Mouse (Mus musculus) right cerebral cortex, adult 2 months (tissue): Measurements from ENCODE around the gene Micall2.

Source experiments
- DNase-seq, 2 experiments: peaks; one replicate each; pipeline ENCODE4 v3.0.0; 2021 to 2022; ENCODE audit warnings: low spot score in 2 of 2

The Micall2 gene

DNA sequence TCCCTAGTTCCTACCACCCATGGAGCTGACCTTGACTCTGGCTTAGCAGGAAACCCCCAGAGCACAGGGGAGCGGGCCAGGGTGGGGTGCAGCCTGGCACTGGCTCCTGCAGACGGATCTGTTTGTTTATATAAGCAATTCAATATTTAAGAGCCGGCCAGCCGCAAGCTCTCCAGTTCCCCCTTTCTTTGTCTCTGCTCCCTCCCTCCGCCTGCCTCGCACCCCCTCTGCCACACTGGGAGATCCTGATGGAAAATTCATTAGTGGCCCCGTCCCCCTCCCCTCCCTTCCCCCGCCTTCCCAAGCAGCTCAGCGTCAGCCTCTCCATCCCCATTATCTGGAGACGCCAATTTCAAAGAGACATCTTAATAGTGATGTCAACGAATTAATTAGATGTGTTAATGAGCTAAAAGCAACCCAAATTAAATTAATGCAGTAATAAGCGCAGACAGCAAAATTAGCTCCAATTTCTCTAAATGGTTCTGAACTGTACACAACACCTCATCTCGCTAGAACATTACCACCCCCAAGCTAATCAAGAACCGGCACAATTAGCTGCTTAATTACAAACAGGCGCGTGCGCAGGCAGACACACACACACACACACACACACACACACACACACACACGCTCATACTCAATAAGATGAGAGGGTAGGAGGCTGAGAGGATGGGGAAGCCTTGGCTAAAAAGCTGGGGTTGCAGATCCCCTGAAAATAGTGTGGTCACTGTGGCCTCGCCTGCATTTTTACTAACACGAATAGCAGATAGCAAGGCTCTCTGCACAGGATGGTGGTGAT, 54.1 kb downstream of the Micall2 start:
- DNase-seq, result no peak

DNA sequence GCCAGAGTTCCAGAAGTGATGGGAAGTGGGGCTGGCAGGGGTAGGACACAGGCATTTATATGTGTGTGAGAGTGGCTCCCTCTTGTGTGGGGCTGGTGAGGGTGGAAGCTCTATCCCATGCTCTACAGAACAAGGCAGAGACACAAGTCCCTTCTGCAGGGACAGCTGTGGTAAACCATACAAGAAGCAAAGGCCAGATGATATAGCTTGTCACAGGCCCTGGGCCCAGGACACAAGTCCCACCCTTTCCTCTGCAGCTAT, 60.5 kb downstream of the Micall2 start:
- no peak for DNase-seq

DNA sequence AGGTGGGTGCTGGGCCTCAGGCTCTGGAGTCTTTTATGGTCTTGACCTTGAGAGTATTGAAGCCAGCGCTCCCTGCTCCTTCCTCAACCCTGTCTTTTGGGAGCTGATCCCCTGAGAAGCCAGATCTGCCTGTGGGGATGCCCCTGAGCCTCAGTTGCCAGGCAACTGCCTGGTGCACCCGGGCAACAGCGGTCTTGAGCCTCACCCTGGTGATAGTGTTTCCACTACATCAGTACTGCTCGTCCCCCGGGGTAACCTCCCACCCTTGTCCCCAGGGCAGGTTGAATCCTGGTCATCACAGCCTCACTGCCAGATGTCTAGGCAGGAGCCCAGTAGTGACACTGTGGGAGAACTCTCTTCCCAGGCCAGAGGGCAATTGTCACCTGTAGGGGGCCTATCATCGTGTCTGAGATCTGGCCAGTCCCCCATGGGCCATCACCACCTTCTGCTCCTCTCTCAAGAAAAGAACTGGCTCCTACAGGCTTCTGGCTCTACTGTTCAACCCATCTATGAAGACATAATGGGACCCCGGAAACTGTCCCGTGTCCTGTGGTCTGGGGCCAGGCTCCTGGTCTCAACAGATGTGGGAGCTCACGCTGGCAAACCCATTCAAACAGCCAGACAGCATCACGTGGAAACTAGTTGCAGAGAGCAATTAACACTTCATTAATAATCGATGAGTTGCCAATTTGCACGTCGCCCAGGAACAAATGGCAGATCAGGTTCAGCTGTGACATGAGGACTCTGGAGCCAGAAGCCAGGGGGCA, 61.0 kb downstream of the Micall2 start:
- DNase-seq, result no peak

DNA sequence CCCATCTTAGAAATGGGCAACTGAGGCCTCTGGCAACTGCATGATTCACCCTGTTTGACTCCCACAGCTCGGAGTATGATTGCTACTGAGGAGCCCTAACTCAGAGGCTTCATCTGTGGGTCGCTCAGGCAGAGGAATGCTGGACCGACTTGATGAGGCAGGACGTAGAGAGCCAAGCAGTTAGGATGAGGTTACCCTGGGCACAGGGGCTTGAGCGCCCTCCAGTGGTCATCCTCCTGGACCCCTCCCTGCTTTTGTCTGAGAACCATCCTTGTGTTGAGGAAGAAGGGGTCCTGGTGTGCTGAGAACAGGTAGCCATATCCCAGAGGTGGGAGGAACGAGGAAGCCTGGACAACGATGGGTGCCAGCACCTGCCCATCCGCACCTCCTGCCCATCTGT, 66.8 kb downstream of the Micall2 start:
- DNase-seq, result no peak

DNA sequence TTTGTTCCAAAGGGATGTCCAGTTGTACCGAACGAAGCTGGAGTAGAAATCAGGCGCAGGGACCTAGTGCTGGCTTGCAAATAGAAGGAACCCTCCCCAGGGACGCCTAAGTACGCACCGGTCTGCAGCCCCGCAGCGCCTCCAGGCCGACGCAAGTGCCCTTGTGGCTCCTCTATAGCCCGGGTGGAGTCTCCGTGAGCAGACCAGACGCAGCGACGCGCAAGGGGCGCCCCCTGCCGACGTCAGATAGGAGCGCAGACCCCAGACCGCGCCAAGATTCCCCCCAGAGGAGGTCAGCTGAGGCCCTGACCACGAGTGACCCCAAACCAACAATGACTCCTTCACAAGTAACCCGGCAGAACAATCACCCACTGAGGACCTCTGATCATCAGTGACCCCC, 67.6 kb downstream of the Micall2 start:
- peak; percentile 39 for DNase-seq

DNA sequence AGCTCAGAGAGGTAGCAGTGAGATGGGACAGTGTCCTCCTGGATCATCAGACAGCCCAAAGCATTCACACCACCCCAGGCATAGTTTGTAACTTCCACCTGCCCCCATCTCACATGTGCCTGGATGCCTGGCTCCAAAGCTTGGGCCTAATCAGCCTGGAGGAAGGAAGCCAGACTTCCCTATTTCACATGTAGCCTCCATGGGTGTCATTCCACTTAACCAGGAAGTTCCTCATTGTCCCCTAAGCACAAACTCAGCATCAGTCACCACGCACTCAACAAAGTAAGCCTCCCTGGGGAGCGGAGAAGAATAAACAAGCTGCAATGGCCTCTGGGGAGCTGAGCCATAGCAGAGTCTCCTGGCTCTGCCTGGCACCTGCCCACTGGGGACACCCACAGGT, 69.6 kb downstream of the Micall2 start:
- DNase-seq, result no peak

DNA sequence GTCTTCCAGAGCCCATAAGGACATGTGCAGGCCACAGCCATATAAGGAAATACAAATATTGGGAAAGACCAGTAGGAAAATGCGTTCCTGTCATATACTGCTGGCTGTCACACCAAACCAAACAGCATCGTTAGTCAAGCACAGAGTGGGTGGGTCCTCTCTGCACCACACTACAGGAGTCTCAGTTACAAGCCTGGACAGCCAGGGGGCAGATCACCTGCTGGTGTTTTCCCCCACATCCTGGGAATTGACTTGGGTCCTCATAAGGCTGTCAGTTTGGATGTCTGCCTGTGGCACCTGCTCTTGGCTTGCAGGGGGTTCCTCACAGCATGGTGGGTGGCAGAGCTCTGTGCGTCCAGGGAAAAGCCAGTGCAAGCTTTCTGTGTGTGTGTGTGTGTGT, 70.8 kb downstream of the Micall2 start:
- no peak for DNase-seq

DNA sequence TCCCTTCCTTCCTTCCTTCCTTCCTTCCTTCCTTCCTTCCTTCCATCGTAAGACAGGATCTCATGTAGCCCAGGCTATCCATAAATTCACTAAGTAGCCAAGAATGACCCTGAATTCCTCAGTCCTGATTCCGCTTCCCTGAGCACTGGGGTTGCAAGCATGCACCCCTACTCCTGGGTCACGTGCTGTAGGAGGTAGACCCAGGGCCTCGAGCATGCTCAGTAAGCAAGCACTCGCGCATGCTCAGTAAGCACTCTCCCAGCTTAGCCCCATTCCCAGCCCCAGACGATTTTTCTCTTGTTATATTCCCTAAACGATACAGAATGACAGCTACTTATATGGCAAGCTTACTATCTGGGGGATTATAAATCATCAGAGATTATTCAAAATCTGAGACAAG, 74.4 kb downstream of the Micall2 start:
- no peak for DNase-seq

DNA sequence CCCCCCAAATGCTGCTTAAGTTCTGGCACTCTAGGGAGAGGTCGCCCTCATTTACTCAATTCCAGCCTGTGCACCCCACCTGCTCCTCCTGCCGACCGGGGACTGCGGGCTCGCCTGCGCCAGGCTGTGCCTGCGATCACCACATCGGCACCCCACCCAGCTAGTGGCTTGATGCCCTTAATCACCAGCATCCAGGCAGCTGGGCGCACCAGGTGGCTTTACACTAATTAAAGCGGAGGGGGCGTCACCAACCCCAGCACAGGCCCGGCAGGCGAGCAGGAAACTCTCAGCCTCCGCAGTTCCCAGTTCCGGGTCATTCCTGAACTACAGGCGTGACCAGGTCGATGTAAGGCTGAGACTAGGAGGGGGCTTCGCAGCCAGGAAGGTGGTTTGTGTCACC, 76.8 kb downstream of the Micall2 start:
- no peak for DNase-seq

DNA sequence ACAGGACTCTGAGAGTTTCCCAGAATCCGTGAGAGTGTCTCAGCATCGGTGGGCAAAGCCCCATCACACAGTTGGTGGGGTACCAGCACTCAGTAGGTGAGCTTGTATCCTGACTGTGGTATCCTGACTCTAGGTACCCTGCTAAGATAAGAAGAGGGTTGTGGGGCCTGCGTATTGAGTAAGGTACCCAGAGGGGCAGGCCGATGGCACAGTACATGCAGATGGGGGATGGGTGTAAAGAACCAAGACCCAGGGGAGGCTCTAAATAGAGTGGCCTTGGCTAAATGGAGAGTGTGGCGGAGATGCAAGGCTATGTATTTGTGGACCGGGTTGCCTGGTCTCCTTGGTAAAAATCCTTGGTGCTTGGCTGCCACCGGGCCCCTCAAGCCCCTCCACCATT, 77.3 kb downstream of the Micall2 start:
- no peak for DNase-seq

DNA sequence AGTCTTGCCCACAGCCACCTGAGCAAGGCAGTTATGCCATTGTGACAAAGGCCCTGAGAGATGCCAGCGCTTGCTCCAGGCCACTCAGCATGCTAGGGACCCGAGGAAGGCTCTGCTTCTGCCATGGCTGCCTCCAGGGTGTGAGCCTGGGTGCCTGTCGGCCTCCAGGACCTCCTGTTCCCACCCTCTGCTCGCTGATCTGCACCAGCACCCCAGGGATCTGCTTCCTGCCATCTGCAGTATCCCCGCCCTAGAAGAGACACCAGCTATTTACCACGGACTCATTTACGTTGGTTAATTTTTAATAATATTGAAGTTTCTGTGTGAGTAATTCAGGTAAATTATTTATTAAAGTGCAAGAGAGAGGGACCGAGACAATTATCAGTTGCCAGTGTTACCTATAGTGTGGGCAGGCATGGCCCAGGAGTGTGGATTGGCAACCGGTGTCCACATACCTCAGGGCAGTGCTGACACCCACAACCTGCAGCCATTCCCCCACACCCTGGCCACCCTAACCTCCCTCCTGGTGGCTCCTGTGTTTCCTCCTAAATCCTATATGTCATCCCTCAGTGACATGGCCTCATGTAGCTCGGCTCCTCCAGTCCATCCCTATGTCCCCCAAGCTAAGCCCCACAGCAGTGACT, 78.1 kb downstream of the Micall2 start:
- no peak for DNase-seq
